Mouse (Mus musculus) brain, embryonic 14.5 days (tissue): ENCODE measurements around the gene Spata19.

Experiments used
- CTCF ChIP-seq: fragments of 200-500 bp; IDR thresholded peaks from 2 replicates; pipeline ENCODE4 v1.5.1; 2012; ENCODE audit warnings: inconsistent platforms, mild to moderate bottlenecking, moderate library complexity, borderline replicate concordance; ENCODE audit not compliant: insufficient read depth, insufficient read length; ENCODE audit errors: extremely low read depth
- POLR2A ChIP-seq: fragments of 200-500 bp; IDR thresholded peaks from 2 replicates; pipeline ENCODE4 v1.6.1; 2012; ENCODE audit warnings: mild to moderate bottlenecking, inconsistent platforms, borderline replicate concordance; ENCODE audit not compliant: poor library complexity, insufficient read depth, insufficient read length, severe bottlenecking; ENCODE audit errors: extremely low read depth

- TF ChIP-seq CTCF (peak; percentile 77; the same call in 1 of the 2 replicates), POLR2A (no peak)
These were observed 13.1 kb downstream of the Spata19 start for GRCm38 (mm10) chr9:27409733-27410132.
